Mouse (Mus musculus) cerebellum, postnatal 14 days (tissue): ENCODE results near the gene Ift74.
A peak's percentile ranks its signal among the peaks of the same experiment; 100 is the strongest.
"Not testable (repeated sequence)": the region's sequence is repeated elsewhere in the genome, so short reads cannot be mapped to it uniquely, and the experiment has no call there.

ENCODE experiments used
- DNase-seq, 2 experiments: peaks; one replicate each; pipeline ENCODE4 v3.0.0; 2021; ENCODE audit warnings: mixed read lengths in 2 of 2

Ift74 gene

GRCm38 (mm10) chr4:94613972-94614626 lies at the start of gene Ift74:
Gene Ift74 (plus strand): TSS chr4:94614491.
- peak; percentile 96 to 97 for DNase-seq

GRCm38 (mm10) chr4:94572677-94573076 lies 41.6 kb upstream of the Ift74 start:
- no peak for DNase-seq

GRCm38 (mm10) chr4:94591765-94592381 lies 22.4 kb upstream of the Ift74 start:
- DNase-seq, result no peak

GRCm38 (mm10) chr4:94592709-94593108 lies 21.6 kb upstream of the Ift74 start:
- no peak for DNase-seq

GRCm38 (mm10) chr4:94601395-94601794 lies 12.9 kb upstream of the Ift74 start:
- DNase-seq, result peak in 1 of 2 experiments; percentile 14

- DNase-seq, result no peak
Measured at GRCm38 (mm10) chr4:94602496-94603030, 11.7 kb upstream of the Ift74 start.

GRCm38 (mm10) chr4:94603031-94603629 lies 11.2 kb upstream of the Ift74 start, which contains the start of gene Plaa:
Gene Plaa (minus strand): TSS chr4:94603244.
- DNase-seq, result peak; percentile 90 to 96

- no peak for DNase-seq
Measured at GRCm38 (mm10) chr4:94604452-94605019, 9.8 kb upstream of the Ift74 start.

GRCm38 (mm10) chr4:94605591-94605990 lies 8.7 kb upstream of the Ift74 start:
- DNase-seq, result no peak

GRCm38 (mm10) chr4:94610339-94610738 lies 4.0 kb upstream of the Ift74 start:
- DNase-seq, result no peak

- no peak for DNase-seq
Measured at GRCm38 (mm10) chr4:94614627-94615006, 326 bp downstream of the Ift74 start.

GRCm38 (mm10) chr4:94620077-94620476 lies 5.8 kb downstream of the Ift74 start:
- DNase-seq, result no peak

- peak in 1 of 2 experiments; percentile 3 for DNase-seq
Measured at GRCm38 (mm10) chr4:94643141-94643540, 28.9 kb downstream of the Ift74 start.

- DNase-seq, result no peak
Measured at GRCm38 (mm10) chr4:94649920-94650319, 35.6 kb downstream of the Ift74 start, which contains the start of gene Lrrc19. Gene Lrrc19 (minus strand): TSS chr4:94650144.

- DNase-seq, result not testable (repeated sequence)
Measured at GRCm38 (mm10) chr4:94650426-94651175, 36.3 kb downstream of the Ift74 start.

GRCm38 (mm10) chr4:94669718-94670117 lies 55.4 kb downstream of the Ift74 start:
- DNase-seq, result peak; percentile 3 to 20

- DNase-seq, result no peak
Measured at GRCm38 (mm10) chr4:94680662-94681061, 66.4 kb downstream of the Ift74 start.

GRCm38 (mm10) chr4:94681181-94681580 lies 66.9 kb downstream of the Ift74 start:
- DNase-seq, result no peak

- DNase-seq, result no peak
Measured at GRCm38 (mm10) chr4:94682029-94682428, 67.7 kb downstream of the Ift74 start.

GRCm38 (mm10) chr4:94683305-94683704 lies 69.0 kb downstream of the Ift74 start:
- no peak for DNase-seq

GRCm38 (mm10) chr4:94689804-94690203 lies 75.5 kb downstream of the Ift74 start:
- DNase-seq, result not testable (repeated sequence)

- DNase-seq, result no peak
Measured at GRCm38 (mm10) chr4:94691078-94691477, 76.8 kb downstream of the Ift74 start.

GRCm38 (mm10) chr4:94692175-94692574 lies 77.9 kb downstream of the Ift74 start:
- DNase-seq, result no peak
